Mouse (Mus musculus): ENCODE measurements around the gene Dlg2. TPM values are rescaled to one million over a fixed set of nuclear protein-coding genes. Genes with fewer than 3 reads are reported as not detected.

The Dlg2 gene
- 0.54 and 1.1 TPM in 2 replicates for total RNA-seq (2015)
- total RNA-seq (2017), result 0.25 and 2.1 TPM in 2 replicates

- peak; percentile 7; the same call in 1 of the 2 replicates for ATAC-seq (replicated peaks; ENCODE audit: poor library complexity)
Observed at GRCm38 (mm10) chr7:90476313-90477245, at the start of gene Dlg2. TSS of gene Dlg2 (plus strand) at chr7:90476672.

GRCm38 (mm10) chr7:90427006-90427405, 49.5 kb upstream of the Dlg2 start:
- ATAC-seq (replicated peaks; ENCODE audit: poor library complexity), result no peak

GRCm38 (mm10) chr7:90432221-90432620, 44.3 kb upstream of the Dlg2 start:
- no peak for ATAC-seq (replicated peaks; ENCODE audit: poor library complexity)

DNA sequence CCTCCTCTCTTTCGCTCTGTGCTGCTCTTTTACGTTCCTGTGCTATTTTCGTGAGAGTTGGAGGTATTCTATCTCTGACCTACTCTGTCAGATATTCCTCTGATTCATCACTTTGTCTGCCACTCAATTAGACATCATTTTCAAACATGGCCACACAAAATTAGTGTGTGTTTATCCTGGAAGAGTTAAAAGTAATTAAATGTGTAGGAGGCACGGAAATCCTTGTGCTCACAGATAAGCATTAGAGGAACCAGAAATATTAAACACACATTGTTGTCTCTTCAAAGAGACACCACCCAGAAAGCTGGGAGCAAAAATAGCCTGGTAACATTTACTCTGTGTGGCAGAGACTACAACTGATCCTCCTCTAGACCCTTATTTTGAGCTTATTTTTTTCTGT, 36.4 kb upstream of the Dlg2 start:
- ATAC-seq (replicated peaks; ENCODE audit: poor library complexity), result no peak

- peak; percentile 8 for ATAC-seq (replicated peaks; ENCODE audit: poor library complexity)
Observed at GRCm38 (mm10) chr7:90442070-90442469, 34.4 kb upstream of the Dlg2 start.

DNA sequence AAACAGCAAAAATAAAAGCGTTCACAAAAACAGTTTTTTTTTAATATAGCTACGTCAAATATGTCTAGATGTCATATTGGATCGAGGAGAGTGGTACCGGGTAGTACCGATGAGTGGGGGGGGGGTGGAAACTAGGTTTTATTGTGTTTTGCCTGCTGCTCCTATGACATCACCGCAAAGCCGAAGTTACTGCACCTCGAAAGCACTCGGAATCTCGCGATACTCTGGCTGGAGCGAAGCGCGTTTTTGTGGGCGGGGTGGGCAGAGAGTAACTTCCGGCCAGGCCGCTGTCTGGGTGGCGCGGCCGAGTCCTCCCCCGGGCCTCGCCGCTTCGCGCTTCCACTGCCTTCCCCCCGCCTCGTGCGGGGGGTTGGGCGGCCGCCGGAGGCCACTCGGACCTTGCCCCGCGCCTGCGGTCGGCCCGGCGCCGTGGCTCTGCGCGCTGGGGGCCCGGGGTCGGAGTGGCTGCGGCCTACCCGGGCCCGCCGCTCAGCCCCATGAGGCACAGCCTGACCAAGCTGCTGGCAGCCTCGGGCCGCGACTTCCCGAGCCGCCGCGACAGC, 33.9 kb upstream of the Dlg2 start, which contains the start of gene Crebzf:
Gene Crebzf, plus strand, starts transcription at position 212 of the 563 bp plus-strand sequence.
- peak; percentile 88 for ATAC-seq (replicated peaks; ENCODE audit: poor library complexity)

DNA sequence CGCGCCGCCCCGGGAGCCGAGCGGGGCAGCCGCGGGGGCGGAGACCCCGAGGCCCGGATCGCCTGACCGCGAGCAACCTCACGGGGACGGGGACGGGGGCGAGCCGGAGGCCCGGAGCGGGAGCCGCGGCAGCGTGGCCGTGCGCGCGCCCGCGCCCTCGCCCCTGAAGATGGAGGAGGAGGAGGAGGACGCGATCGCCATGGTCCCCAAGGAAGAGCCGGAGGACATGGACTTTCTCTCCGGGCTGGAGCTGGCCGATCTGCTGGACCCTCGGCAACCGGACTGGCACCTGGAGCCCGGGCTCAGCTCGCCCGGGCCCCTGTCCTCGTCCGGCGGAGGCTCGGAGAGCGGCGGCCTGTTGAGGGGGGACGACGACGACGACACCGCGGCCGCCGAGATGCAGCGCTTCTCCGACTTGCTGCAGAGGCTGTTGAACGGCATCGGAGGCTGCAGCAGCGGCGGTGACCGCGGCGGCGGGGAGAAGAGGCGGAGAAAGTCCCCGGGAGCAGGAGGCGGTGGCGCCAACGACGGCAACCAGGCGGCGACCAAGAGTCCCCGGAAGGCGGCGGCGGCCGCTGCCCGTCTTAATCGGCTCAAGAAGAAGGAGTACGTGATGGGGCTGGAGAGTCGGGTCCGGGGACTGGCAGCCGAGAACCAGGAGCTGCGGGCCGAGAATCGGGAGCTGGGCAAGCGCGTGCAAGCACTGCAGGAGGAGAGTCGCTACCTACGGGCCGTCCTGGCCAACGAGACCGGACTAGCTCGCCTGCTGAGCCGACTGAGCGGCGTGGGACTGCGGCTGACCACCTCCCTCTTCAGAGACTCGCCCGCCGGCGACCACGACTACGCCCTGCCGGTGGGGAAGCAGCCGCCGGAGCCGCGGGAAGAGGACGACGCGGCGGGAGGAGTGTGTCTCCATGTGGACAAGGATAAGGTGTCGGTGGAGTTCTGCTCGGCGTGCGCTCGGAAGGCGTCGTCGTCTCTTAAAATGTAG, 33.1 kb upstream of the Dlg2 start:
- peak; percentile 40 for ATAC-seq (replicated peaks; ENCODE audit: poor library complexity)

DNA sequence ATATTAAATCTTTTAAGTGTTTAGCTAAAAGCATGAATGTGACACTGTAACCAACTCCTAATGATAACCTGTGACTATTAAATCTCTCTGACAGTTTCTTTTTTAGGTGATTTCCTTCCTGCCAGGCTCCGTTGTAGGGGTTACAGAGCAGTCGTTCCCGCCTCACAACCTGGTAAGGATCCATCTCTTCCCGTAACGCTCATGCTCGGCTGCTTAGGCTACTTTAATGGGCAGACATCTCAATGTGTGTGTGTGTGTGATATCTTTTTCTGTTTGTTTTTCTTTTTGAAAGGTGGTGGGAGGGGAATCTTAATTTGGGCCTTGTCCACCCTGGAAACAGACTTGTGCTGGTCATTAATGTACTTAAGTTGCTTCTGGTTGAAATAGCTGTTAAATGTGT, 32.3 kb upstream of the Dlg2 start:
- no peak for ATAC-seq (replicated peaks; ENCODE audit: poor library complexity)

DNA sequence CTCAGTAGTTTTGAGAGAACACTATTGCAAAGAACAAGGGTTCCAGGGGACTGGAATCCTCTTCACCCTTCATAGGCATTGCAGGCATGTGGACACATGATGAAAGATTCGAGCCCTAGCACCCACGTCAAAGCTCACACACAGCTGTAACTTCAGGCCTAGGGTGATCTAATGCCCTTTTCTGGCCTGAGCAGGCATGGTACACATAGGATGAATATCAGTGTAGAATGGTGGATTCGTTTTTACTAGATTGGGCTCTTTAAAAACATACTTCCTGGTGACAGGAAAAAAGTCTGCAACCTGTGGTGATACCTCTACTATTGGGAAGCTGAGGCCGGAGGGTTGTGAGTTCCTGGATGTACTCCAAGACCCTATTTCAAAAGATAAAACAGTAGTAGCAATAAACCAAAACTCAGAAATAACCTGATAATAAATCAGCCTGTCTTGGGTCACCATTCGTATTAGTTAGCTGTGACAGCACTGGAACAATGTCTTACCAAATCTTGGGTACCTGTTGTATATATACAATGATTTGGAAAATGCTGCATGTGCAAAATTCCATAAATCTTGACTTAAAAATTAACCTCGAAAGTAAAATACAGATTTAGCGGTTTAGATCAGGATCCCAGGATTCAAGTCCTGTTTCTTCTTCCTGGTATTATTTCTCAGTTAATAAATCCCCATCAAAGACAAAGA, 20.2 kb upstream of the Dlg2 start:
- ATAC-seq (replicated peaks; ENCODE audit: poor library complexity), result no peak

- peak; percentile 88 for ATAC-seq (replicated peaks; ENCODE audit: poor library complexity)
Observed at GRCm38 (mm10) chr7:90456845-90457468, 19.5 kb upstream of the Dlg2 start, which contains the start of gene Tmem126a. TSS of gene Tmem126a (minus strand) at chr7:90457229.

DNA sequence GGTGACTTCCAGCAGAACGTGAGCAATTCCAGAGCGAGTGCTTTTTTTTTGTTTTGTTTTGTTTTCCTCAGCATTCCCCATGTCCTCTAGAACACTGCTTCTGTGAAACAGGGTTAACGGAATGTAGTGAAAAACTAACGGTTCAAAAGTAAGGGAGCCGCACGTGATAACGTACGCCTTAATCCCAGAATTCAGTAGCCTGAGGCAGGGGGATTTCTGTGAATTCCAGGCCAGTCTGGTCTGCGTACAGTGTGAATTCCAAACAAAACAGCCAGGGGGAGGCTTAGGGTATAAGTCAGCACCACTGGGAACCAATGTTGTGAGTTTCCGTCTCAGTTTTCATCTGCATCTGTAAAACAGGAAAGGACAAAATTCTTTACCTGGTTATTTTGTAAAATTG, 19.0 kb upstream of the Dlg2 start:
- ATAC-seq (replicated peaks; ENCODE audit: poor library complexity), result peak; percentile 19; the same call in 1 of the 2 replicates

- no peak for ATAC-seq (replicated peaks; ENCODE audit: poor library complexity)
Observed at GRCm38 (mm10) chr7:90460330-90460729, 16.1 kb upstream of the Dlg2 start.

DNA sequence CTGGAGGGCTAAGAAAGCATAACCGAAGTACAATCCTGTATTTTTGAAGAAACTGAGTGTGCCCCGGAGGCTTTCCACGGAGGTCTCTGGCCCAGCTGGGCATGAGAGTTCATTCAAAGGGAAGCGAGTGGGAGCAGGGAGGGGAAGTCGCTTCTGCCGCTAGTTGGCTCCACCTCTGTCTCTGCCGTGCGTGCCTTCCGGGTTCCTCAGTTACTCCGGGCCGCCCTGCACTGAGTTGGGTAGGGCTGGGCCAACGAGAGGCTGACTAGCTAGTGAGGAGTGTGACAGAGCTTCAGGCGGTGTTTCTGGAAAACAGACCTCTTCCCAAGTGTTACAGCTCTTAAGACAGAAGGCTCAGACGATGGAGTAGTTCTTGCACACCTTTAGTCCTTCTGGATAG, 15.5 kb upstream of the Dlg2 start:
- peak; percentile 70 for ATAC-seq (replicated peaks; ENCODE audit: poor library complexity)

DNA sequence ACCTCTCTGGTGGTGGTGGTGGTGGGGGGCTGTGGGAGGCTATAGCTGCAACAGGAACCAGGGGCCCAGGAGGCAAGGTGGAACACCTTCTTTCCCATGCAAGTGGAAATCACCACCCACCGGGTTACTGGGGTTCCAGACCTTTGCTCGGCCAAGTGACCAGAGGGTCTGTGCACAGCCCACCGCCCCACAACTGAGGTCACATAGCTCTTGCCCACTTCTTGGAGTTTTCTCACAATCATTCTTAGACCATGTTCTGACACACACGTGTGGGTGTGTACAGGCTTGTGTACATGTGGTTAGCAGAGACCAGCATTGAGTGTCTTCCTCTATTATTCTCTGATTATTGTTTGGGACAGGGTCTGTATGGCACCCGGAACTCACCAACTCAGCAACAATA, 15.0 kb upstream of the Dlg2 start:
- no peak for ATAC-seq (replicated peaks; ENCODE audit: poor library complexity)

DNA sequence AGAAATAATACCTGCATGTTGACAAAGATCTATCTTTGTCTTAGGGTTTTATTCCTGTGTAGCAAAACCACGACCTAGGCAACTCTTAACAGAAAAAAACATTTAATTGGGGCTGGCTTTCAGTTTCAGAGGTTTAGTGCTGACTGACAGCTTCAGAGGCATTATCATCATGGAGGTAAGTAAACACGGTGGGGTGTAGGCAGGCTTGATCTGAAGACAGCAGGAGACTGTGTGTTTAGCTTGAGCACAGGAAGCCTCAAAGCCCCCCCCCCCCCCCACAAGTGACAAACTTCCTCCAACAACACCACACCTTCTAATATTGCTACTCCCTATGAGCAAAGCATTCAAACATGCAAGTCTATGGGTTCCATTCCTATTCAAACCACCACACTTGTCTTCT, 3.0 kb upstream of the Dlg2 start:
- no peak for ATAC-seq (replicated peaks; ENCODE audit: poor library complexity)

DNA sequence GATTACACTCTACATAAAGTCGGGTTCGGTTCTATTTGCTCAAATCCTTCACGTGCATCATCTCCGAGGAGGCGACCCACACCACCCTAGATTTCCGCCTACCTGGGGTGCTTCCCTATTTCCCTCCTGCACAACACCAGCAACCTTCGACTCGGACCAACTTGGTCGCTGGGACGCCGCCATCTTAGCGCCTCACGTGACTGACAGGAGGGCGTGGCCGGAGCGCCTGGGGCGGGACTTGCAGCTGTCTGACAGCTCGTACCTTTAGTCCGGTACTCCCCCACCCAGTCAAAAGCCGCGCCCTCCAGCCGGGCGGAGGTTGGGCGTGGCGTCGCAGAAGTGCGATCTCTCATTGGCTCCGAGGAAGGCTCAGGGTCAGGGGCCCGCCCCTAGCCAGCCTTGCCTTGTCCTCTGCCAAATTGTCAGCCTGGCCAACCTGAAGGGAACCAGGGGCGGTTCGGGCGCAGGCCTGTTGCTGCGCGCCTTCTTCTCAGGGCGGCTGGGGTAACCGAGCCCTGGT, 619 bp upstream of the Dlg2 start, which contains the start of gene Tmem126b:
Gene Tmem126b, minus strand, starts transcription at position 209 of the 520 bp plus-strand sequence.
- peak; percentile 93 for ATAC-seq (replicated peaks; ENCODE audit: poor library complexity)

- ATAC-seq (replicated peaks; ENCODE audit: poor library complexity), result peak; percentile 63
Observed at GRCm38 (mm10) chr7:90482607-90483006, 6.1 kb downstream of the Dlg2 start.

DNA sequence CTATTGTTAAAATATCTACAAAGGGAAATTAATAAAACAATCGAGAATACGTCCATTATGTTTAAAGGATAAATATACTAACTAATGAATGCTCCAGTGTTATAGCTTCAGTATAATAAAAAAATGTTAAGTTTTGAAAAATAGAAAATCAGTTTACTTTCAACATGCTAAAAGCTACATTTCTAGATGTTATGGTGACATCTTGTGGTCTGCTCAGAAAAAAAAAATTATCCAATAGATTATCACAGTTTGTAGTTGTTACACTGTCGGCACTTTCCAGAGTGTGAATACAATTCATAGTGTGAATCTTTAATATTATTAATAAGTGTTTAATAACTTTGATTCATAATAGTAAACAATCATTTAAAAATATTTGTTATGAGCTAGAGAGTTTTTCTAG, 31.7 kb downstream of the Dlg2 start:
- no peak for ATAC-seq (replicated peaks; ENCODE audit: poor library complexity)

GRCm38 (mm10) chr7:90512293-90512692, 35.8 kb downstream of the Dlg2 start:
- no peak for ATAC-seq (replicated peaks; ENCODE audit: poor library complexity)
